Mouse (Mus musculus) embryonic fibroblast, embryonic 13.5 days (primary cell): ENCODE measurements around the gene Rpl26. TPM values are rescaled to one million over a fixed set of nuclear protein-coding genes. Genes with fewer than 3 reads are reported as not detected.

Experiments
- H3K27ac ChIP-seq: 2 replicates; pipeline ENCODE4 v1.5.1; 2012; ENCODE audit warnings: low read length, control low read depth, inconsistent platforms; ENCODE audit not compliant: insufficient read depth
- H3K4me1 ChIP-seq: 2 replicates; pipeline ENCODE4 v1.6.1; 2011; ENCODE audit warnings: low read length; ENCODE audit not compliant: control insufficient read depth, insufficient read depth
- H3K4me3 ChIP-seq: 2 replicates; pipeline ENCODE4 v1.5.1; 2011; ENCODE audit warnings: mild to moderate bottlenecking, control low read depth, low read length; ENCODE audit not compliant: insufficient read depth
- CTCF ChIP-seq: IDR thresholded peaks from 2 replicates; pipeline ENCODE4 v1.5.1; 2011; ENCODE audit warnings: mild to moderate bottlenecking, control low read depth, low read length, moderate library complexity, borderline replicate concordance; ENCODE audit not compliant: insufficient read depth
- POLR2A ChIP-seq: IDR thresholded peaks from 2 replicates; pipeline ENCODE4 v1.6.1; 2011; ENCODE audit warnings: low read depth, mild to moderate bottlenecking, control low read depth, low read length, moderate library complexity
- polyA plus RNA-seq: library from polyadenylated mRNA; stranded (reverse); fragments of >200 nt; gene quantifications from 2 replicates; pipeline ENCODE4 v1.2.4, GENCODE M21; 2011; ENCODE audit warnings: low read depth; ENCODE audit not compliant: missing spikeins, insufficient read length

Rpl26 gene
- polyA plus RNA-seq, result 3,230 and 3,899 TPM in 2 replicates

DNA sequence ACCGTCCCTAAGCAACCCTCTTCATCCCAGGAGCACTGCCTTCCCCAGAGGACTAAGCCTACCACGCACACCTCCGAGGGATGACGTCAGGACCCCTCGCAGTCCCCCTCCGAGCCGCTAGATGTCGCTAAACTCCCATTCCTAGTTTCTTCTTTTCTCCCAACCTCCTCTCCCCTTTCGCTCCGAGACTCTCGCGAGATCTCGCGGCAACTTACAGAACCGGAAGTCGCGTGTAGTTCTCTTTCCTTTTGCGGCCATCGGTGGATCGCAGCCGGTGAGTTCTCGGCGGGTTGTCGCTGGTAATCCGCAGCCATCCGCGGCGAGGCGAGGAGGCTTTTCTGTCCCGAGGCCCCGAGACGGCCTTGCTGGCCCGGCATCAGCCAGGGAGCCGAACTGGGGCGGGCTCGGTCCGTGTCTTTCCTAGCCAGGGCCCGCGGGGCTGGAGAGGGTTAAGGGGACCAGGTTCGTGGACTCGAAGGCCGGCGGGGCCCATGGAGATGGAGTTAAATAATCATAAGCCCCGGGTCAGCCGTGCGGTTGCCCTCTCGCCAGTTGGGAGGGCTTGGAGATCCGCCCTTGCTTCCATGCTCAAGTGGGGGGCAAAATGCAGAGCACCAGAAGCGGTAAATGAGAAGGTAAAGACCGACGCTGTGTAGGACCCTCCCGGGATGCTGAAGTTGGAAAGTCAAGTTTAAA is at the start of gene Rpl26:
Gene Rpl26, plus strand, starts transcription at position 233 of the 696 bp plus-strand sequence.
- Histone ChIP-seq H3K4me3 (peak within 1 kb of the TSS; percentile 86), H3K27ac (peak within 1 kb of the TSS; percentile 70), H3K4me1 (peaks cover 3% of the 10 kb centered on the region)
- TF ChIP-seq POLR2A (peak; percentile 95), CTCF (peak; percentile 57; the same call in 1 of the 2 replicates)

DNA sequence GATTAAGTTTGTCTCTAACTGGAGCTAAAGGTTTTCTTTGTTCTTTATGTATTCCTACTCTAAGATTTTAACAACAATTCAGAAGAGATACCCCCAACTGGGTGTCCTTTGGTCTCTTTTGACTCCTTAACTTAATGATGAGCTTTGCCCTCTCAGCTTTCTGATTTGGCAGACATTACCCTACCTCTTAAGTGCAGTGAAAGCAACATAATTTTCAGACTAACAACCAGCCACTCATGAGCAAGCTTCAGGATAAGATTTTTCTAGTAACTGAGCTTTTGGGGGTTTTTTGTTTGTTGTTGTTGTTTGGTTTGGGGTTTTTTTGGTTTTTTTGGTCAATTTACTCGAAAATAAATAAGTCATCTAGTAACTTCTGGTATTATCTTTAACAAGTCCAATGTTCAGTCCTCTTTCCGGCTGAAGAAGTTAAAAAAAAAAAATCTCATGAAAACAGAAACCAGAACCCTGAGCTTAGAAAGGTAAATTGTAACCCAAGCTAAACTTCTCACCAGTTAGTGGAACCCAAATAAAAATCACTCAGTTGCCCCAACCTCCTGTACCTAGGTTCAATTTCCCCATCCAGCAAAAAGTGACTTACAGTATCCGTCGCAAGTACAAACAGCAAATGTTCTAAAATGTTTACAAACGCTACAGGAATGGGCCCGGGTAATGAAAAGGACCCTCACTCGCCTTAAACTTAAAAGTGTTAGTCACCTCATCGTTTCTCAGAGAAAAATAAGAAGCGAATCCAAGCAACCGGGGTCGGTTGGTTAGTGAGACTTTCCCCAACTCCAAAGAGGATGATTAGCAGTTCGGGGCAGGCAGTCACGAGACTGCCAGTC is 49.5 kb upstream of the Rpl26 start:
- H3K4me1 ChIP-seq, result peaks cover 11% of the 10 kb centered on the region

DNA sequence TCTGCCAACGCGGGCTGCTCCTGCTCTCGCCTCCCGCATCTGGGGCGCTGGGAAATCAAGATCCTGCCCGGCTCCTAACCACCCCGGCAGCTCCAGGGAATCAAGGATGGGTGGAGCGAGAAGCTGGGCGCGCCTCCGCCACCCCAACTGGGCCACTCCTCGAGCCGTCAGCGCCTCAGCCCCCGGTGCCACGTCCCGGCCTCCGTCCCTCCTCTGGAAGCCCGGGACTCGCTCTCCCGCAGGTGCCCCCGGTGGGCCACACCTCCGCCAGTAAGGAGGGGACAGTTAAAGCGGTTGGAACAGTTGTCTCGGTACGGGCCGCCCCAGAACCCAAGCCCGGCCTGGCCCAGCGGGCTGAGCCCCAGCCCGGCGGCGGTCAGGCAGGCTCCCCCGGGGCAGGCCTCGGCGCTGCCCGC is 48.9 kb upstream of the Rpl26 start:
- TF ChIP-seq CTCF (no peak), POLR2A (peak; percentile 52; the same call in 1 of the 2 replicates)
- peak overlapping the region; percentile 93 for H3K27ac ChIP-seq
- H3K4me1 ChIP-seq, result peaks cover 9% of the 10 kb centered on the region; the same call in 1 of the 2 replicates
- H3K4me3 ChIP-seq, result peak overlapping the region; percentile 92

More for the DNA sequence above, 49.5 kb upstream of the Rpl26 start:
- TF ChIP-seq POLR2A (no peak), CTCF (no peak)
- Histone ChIP-seq H3K4me3 (peak overlapping the region; percentile 92), H3K27ac (peak overlapping the region; percentile 93)

DNA sequence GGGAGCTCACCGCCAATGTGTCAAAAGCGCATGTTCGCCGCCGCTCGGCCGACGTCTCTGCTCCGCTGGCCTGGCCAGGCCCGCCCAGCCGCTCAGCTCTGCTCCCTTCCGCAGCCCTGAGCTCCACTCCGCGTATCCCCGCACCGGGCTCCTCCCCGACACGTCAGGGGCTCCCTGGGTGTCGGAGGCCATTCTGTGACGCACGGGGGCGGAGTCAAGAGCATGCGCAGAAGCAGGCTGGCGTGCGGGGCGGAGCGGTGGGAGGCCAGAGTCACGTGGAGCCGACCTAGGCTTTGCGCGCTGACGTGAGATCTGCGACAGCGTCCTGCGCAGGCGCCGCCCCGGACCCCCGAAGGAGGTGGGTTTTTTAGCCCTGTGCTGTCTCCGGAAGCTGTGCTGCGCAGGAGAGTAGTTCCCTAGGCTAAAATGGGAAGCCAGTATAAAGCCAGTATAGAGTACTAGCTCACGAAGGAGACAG is 48.4 kb upstream of the Rpl26 start:
- H3K4me3 ChIP-seq, result peak overlapping the region; percentile 92
- peaks cover 9% of the 10 kb centered on the region; the same call in 1 of the 2 replicates for H3K4me1 ChIP-seq
- H3K27ac ChIP-seq, result peak overlapping the region; percentile 93
- TF ChIP-seq POLR2A (peak; percentile 86), CTCF (no peak)

DNA sequence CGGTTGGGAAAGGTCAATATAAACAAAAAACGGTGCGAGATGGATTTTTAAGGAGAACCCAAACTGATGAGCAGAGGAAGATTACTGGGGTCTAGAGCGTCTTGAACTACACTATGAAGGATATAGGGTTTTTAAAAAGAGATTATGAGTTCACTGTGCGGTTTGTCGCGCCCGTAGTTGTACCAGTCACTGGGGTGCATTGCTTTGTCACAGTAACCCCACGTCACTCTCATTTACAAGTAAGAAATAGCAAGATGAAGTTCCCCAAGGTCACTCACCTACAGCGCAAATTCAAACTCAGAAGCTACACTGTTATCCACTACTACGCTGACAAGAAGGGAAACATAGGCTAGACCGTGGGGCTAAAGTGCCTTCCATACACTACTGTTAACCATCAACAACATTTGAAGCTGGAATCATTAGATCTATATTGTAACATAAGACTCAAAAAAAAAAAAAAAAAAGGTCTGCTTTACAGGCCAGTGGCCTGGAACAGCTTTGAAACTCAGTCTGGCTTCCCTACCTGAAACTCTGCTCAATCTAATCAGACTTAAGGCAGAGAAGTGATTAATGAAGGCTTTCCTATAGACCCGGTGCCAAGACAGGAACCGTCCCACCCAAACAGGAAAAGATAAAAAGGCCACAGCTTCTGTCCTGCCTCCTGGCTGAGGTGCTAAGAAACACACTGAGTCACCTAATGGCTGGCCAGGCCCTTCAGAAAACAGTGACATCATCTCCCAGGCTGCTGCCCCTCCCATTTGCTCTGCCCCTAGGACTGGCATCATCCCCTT is 47.6 kb upstream of the Rpl26 start:
- H3K27ac ChIP-seq, result peak overlapping the region; percentile 41
- H3K4me3 ChIP-seq, result peak overlapping the region; percentile 46
- TF ChIP-seq CTCF (no peak), POLR2A (no peak; the same call in 1 of the 2 replicates)
- H3K4me1 ChIP-seq, result peaks cover 9% of the 10 kb centered on the region; the same call in 1 of the 2 replicates

DNA sequence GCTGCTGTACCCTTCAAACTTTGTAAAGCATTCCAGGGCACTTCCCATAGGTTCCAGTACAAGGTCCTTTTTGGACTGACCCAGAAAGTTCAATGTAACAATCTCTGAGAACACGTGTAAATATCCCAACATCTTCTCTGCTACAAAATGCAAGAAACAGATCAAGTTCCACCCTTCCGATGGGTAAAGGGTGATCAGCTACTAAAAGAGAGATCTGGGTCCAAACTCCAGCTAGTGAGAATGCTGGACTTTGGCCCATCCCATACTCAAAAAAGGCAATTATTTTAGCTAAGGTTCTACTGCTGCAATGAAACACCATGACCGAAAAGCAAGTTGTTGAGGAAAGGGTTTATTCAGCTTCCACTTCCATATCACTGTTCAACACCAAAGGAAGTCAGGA is 46.8 kb upstream of the Rpl26 start:
- Histone ChIP-seq H3K4me1 (peaks cover 9% of the 10 kb centered on the region; the same call in 1 of the 2 replicates), H3K4me3 (no peak overlapping the region), H3K27ac (no peak overlapping the region)
- TF ChIP-seq POLR2A, result no peak
- no peak for TF ChIP-seq CTCF

DNA sequence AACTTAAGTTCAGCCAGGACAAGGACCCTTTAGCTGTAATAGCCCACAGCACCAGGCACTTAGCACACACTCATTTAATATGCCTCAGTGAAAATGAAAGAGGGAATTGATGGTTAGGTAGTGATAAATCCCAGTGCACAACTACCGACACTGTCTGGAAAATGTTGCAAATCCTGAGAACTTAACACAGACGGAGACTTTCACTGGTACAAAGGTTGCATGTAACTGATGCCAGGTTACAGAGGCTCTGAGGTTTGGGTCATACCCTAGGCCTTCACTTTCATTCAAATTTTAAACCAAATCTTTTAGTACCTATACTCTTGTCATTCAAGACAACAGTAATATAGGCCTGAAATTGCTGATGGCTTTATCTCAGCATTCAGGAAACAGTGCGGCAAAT is 44.1 kb upstream of the Rpl26 start:
- TF ChIP-seq CTCF, result no peak
- no peak for TF ChIP-seq POLR2A
- Histone ChIP-seq H3K27ac (no peak overlapping the region), H3K4me1 (peaks cover 7% of the 10 kb centered on the region; the same call in 1 of the 2 replicates), H3K4me3 (no peak overlapping the region)

DNA sequence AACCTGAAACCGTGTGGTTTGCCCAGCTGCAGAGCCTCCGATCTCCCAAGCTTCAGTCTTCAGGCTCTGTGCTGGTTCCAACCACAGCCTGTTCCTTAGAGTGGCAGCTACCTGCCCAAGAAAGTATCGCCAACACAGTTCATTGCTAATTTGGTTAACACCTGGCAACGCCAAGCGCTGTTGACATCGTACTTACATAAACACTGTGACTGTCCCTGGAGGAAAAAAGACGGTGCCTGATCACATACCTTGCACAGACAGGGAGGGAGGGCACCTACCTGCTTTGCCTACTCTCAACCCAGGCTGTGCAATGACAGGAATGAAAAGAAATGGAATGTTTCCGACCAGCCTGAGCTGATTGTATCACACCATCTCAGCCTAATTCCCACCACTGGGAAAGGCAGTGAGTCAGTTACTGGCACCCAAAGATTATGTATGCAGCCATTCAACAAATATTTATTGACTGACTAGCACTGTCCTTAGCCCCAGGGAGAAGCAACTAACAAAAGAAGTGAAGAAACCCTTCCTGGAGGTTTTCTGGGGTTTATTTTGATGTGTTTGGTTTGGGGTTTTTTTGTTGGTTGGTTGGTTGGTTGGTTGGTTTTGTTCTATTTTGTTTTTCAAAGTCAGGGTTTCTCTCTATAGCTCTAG is 41.3 kb upstream of the Rpl26 start:
- no peaks in the 10 kb centered on the region for H3K4me1 ChIP-seq
- H3K27ac ChIP-seq, result no peak overlapping the region
- TF ChIP-seq POLR2A, result no peak
- TF ChIP-seq CTCF, result no peak
- no peak overlapping the region for H3K4me3 ChIP-seq

DNA sequence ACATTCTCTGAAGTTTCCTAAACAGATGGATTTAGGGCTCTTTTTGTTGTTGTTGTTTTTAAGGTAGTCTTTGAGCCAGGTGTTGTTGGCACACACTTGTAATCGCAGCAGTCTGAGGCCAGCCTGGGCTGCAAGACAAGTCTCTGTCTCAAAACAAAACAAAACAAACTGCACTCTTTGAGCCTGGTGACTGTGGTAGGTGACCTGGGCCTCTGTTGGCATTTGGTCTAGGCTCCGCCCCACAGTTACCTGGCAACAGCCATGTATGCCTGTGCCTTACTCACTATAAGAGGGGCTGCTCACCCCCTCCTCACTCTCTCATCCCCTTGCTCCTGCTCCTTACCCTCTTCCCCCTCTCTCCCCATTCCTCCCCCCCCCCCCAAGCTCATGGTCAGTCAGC is 39.1 kb upstream of the Rpl26 start:
- TF ChIP-seq CTCF (no peak), POLR2A (no peak)
- Histone ChIP-seq H3K27ac (no peak overlapping the region), H3K4me3 (no peak overlapping the region), H3K4me1 (no peaks in the 10 kb centered on the region)

DNA sequence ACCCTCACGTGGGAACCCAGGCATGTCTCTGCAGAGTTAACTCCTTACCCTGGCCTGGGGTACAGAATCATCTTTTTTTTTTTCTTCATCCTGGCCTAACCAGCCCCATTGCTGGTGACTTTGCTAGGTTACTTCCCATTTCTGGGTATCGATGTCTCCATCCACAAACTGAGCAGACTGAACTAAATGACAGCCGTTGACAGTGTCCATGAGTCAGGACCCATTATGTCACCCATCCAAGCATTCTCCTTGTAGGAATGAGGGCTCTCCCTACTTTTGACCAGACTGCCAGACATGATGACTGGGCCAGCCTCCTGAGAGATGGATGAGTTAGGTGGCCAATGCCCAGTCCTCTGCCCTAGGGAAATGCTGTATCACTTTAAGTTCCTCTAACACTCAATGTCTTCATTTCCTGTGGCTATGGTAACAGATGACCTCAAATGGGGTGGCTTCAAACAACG is 37.7 kb upstream of the Rpl26 start:
- TF ChIP-seq CTCF, result no peak
- TF ChIP-seq POLR2A, result no peak
- no peak overlapping the region for H3K27ac ChIP-seq
- H3K4me3 ChIP-seq, result no peak overlapping the region
- H3K4me1 ChIP-seq, result no peaks in the 10 kb centered on the region
